Mouse (Mus musculus) left cerebral cortex, postnatal 25 days (tissue): ENCODE measurements at regions not wholly inside any gene's neighbourhood (a gene's known extent, or its start where the extent isn't known, plus 50 kb on each side); places are given as distances from the start of the nearest gene placed in this dataset.

ENCODE experiments used
- DNase-seq, 2 experiments: peaks; one replicate each; pipeline ENCODE4 v3.0.0; 2022; ENCODE audit warnings: low spot score in 2 of 2, mixed read lengths in 1 of 2
- intact Hi-C: fragments of 180-260 bp; cut with DNase I; formaldehyde crosslinking; loops from one replicate; pipeline ENCODE4 v1.15.1; 2025

DNA sequence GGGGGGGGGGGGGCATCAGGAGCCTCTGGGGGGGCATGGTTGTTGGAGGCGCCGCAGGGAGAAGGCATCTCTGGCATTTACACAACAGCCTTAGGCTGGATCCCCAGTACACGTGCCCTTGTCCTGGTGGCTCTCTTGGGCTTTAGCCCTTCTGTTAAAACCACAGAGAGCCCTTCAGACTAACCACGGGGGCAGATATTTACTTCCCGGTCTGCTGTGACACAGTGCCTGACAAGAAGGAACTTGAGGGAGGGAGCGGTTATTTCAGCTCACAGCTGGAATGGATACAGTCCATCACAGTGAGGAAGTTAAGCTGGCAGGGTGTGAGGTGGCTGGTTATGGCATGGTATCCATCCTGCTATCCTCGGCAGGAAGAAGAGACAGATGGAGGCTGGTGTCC lies 71.0 kb upstream of the Gm11733 start:
- DNase-seq: no peak
- intact Hi-C loops: no loop called here

DNA sequence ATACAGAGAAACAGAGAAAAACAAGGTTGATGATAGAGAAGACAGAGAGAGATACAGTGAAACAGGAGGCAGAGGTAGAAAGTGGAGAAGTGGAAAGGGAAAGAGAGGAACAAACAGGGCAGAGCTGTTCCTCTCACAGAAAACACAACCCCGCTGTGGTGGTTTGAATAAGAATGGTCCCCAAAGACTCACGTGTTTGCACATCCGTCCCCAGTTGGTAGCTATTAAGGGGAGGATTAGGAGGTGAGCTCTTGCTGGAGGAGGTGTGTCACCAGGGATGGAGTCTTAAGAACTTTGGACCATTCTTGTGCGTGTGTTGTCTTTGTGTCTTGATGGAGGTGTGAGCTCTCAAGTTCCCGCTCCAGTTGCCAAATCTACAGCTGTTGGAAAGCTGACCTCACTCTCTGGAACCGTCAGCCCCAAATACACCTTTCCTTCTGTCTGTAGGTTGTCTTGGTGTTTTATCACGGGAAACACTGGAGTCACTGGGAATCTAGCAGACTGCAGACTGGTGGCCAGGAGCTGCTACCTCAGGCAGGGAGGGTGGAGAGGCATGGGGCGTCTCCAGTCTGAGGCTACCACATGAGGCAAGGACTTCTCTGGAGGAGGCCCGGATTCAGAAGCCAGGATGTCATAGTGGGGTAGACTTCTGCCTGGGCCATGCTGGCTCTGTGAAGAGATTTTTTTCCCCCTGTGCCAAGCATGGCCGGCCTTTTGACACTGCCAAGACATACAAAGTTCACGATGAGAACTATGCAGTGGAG lies 70.0 kb upstream of the Gm11733 start:
- intact Hi-C loops: no loop called here
- no peak for DNase-seq

GRCm38 (mm10) chr11:117414871-117415323 lies 69.3 kb upstream of the Gm11733 start:
- DNase-seq: peak; percentile 29 to 34
- intact Hi-C loops: no loop called here

GRCm38 (mm10) chr11:117415466-117415865 lies 68.7 kb upstream of the Gm11733 start:
- DNase-seq: peak; percentile 14 to 48
- intact Hi-C loops: no loop called here

DNA sequence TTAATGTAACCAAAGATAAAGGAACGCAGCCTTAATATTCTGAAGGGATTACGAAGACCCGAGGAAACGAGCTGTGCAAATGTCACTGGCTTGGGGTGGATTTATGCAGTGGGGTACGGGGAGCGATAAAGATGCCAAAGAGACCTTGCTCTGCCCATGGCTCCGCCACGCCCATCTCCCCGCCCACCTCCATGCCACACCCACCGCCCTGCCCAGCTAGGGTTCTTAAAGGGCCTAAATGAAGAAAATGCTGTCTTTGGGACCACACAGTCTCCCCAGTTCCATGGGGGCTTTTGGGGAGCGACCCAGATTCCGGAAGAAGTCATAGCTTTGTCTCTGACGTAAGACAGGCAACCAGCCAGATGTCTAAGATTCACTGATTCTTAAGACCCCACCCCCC lies 68.2 kb upstream of the Gm11733 start:
- intact Hi-C loops: no loop called here

DNA sequence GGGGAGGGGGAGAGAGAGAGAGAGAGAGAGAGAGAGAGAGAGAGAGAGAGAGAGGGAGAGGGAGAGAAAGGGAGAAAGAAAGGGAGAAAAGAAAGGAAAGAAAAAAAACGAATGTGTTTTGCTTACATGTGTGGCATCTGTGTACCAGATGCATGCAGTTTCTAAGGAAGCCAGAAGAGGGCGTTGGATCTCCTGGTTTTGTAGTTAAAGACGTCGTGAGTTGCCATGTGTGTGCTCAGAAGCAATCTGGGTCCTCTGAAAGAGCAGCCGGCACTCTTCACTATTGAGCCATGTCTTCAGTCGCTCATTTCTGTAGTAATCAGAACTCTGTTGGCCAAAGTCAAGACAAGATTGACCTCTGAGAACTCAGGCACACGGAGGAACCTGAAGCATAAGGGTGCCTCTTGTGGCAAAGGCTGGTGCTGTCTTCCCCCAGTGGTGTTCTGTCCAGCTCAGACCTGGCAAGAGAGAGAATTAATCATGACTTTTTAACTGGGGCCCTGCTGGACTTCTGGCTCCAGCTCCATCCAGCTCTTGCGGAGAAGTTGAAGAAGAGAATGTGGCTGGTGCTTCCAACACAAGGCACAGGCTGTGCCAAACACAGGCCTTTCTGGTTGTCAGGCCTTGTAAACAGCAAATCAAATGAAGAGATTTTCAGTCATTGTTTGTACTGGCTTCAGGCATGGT lies 67.0 kb upstream of the Gm11733 start:
- DNase-seq: no peak
- intact Hi-C loops: no loop called here

More for the DNA sequence above, 68.2 kb upstream of the Gm11733 start:
- DNase-seq: no peak

GRCm38 (mm10) chr11:117417959-117418574 lies 66.1 kb upstream of the Gm11733 start:
- intact Hi-C loops: no loop called here
- DNase-seq: no peak

DNA sequence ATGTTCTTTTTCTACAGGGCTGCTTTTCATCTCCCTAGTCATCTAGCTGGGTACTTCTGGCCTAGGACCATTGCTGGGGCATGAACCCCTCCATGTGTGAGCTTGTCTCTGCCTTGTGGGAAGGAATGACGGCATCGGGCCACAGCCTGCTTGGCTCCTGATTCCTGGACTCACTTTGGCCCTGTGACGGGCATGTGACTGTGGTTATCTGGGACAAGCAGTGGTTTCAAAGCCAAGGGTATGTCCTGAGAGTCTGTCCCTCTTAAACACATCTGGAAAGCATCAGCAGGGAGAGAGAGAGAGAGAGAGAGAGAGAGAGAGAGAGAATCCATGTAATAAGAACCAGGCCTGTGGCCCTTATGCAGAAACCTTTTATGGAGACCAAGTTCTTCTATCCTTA lies 65.2 kb upstream of the Gm11733 start:
- no peak for DNase-seq
- intact Hi-C loops: no loop called here

GRCm38 (mm10) chr11:117419351-117419969 lies 64.7 kb upstream of the Gm11733 start:
- no peak for DNase-seq
- intact Hi-C loops: no loop called here

- no peak for DNase-seq
- intact Hi-C loops: no loop called here
Observed at GRCm38 (mm10) chr11:117422713-117423112, 61.5 kb upstream of the Gm11733 start.

GRCm38 (mm10) chr11:117423422-117423821 lies 60.7 kb upstream of the Gm11733 start:
- no peak for DNase-seq
- intact Hi-C loops: no loop called here

- intact Hi-C loops: no loop called here
- DNase-seq: no peak
Observed at GRCm38 (mm10) chr11:117425466-117425865, 58.7 kb upstream of the Gm11733 start.

DNA sequence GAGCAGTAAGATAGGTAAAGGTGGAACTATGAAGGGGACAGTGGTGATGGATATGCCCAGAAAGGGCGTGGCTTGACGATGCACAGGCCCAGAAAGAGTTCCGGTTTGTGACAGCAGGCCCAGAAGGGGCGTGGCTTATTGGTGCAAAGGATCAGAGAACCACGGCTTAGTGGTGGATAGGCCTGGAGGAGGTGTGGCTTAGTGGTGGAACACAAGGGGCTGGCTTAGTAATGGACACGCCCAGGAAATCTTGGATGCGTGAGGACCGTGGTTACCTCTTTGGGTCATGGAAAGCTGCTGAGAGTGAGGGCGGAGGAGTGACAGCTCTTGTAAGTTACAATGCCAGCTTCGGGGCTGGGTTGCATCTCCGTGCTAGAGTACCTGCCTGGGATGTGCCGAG lies 58.2 kb upstream of the Gm11733 start:
- DNase-seq: no peak
- intact Hi-C loops: no loop called here

- intact Hi-C loops: no loop called here
- DNase-seq: no peak
Observed at GRCm38 (mm10) chr11:117426651-117427050, 57.5 kb upstream of the Gm11733 start.

- DNase-seq: no peak
- intact Hi-C loops: no loop called here
Observed at GRCm38 (mm10) chr11:117427808-117428510, 56.2 kb upstream of the Gm11733 start.

DNA sequence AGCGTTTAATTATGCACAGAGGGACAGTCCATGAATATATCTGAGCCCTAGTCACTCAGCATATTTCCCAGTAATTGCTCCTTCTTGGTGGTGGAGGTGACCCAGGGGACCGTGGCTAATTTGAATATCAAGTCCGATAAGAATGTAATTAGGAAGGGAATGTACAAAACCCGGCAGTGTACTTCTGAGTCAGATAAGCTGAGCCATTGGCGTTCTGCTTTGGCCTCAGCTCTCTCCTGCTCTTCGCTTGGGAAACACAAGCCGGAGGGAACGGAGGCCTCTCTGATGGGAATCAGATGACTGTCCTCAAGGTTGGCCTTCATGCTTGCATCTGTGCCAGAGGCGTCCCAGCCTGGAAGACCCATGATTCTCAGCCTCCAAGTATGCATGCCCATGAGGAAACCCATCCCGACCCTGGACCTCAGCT lies 54.8 kb upstream of the Gm11733 start:
- DNase-seq: no peak
- intact Hi-C loops: no loop called here

- intact Hi-C loops: no loop called here
- DNase-seq: no peak
Observed at GRCm38 (mm10) chr11:117429894-117430293, 54.3 kb upstream of the Gm11733 start.

GRCm38 (mm10) chr11:117434056-117434455 lies 50.1 kb upstream of the Gm11733 start:
- no peak for DNase-seq
- intact Hi-C loops: no loop called here
